ENCODE assay signal across 8 mouse cellular contexts in genomic region chr2:25621229-25622200, GRCm38 (mm10). TPM values are rescaled to one million over a fixed set of nuclear protein-coding genes. Genes with fewer than 3 reads are reported as not detected.
A peak's percentile ranks its signal among the peaks of the same experiment; 100 is the strongest.
DNase-seq lines count a peak whose midpoint lies in the region; ATAC-seq lines count a peak whose summit lies in the region.

Gene Tmem141 (minus strand): TSS chr2:25622005.

- WGBS in hindbrain, embryonic 15.5 days, result 5% methylated on average over 34 of the region's 34 CpGs
- WGBS in macrophage (ENCODE audit: missing documents), result 8% methylated on average over 34 of the region's 34 CpGs

- H3K9me3 ChIP-seq in hindbrain, embryonic 15.5 days, result no peaks in the 10 kb centered on the region

- H3K27me3 ChIP-seq in hindbrain, embryonic 15.5 days, result peaks cover 17% of the 10 kb centered on the region

- no peaks in the 10 kb centered on the region for H3K79me2 ChIP-seq in macrophage (ENCODE audit: inconsistent target)

- peaks cover 12% of the 10 kb centered on the region for H3K4me1 ChIP-seq in hindbrain, embryonic 15.5 days (replicated peaks)

- no peaks in the 10 kb centered on the region for H3K36me3 ChIP-seq in hindbrain, embryonic 15.5 days
- no peaks in the 10 kb centered on the region for H3K36me3 ChIP-seq in macrophage (ENCODE audit: inconsistent target)

- H3K4me2 ChIP-seq in hindbrain, embryonic 15.5 days, result peak within 1 kb of the TSS; percentile 78

- H3K9ac ChIP-seq in hindbrain, embryonic 15.5 days, result peak within 1 kb of the TSS; percentile 63

- ATAC-seq in hindbrain, embryonic 15.5 days (ENCODE audit: low FRiP score, low read depth), result peak; percentile 96

- peak within 1 kb of the TSS; percentile 60 for H3K4me3 ChIP-seq in hindbrain, embryonic 15.5 days
- peak within 1 kb of the TSS; percentile 63 for H3K4me3 ChIP-seq in macrophage (ENCODE audit: inconsistent target)

- H3K27ac ChIP-seq in hindbrain, embryonic 15.5 days (replicated peaks), result peak within 1 kb of the TSS; percentile 79
- peak within 1 kb of the TSS; percentile 62 for H3K27ac ChIP-seq in macrophage

- DNase-seq in R1 (ENCODE audit: low read depth, low spot score), result peak; percentile 92
- peak; percentile 92 to 95 for DNase-seq in cerebellum, postnatal 36 days
- DNase-seq in frontal cortex, postnatal 36 days (ENCODE audit: low spot score in 2 of 2), result peak; percentile 84 to 88
- peak; percentile 87 to 90 for DNase-seq in left cerebral cortex, adult 18-20 months (ENCODE audit: low spot score in 2 of 2)
- DNase-seq in right cerebral cortex, adult 18-20 months, result peak; percentile 90
- DNase-seq in urinary bladder, postnatal 10 days (ENCODE audit: low spot score), result peak; percentile 67

RNA-seq across cellular contexts. Expression of gene Tmem141, which starts in this region (rescaled TPM):
- 47.0 and 57.8 TPM in 2 replicates for polyA plus RNA-seq in hindbrain, embryonic 15.5 days (2015; fragmentation: Nextera tagmentation; extraction: Ambion mirVana)
- total RNA-seq in left cerebral cortex, adult 18-20 months (2021), result 10 to 100 TPM; 21.7 to 23.1 TPM
- total RNA-seq in macrophage (2018; cell fraction: chromatin; rRNA removed), result 10 to 100 TPM in 2 of 26 experiments, 1 to 10 TPM in 19, not detected in 5; 1.7 to 10.9 (median 4.6) TPM
- total RNA-seq in macrophage (2018; cell fraction: cytosol; rRNA removed), result 10 to 100 TPM; 10.7 to 26.1 (median 14.7) TPM
- 10 to 100 TPM in 7 of 26 experiments, 1 to 10 TPM in 19; 1.8 to 24.6 (median 5.9) TPM for total RNA-seq in macrophage (2018; cell fraction: nucleus; rRNA removed)
- 22.2 to 28.7 TPM (median 23.3 TPM) in 3 replicates for polyA plus RNA-seq in macrophage (2018)

Comparison
In these comparisons a context has a peak if more than half of its experiments do, and no peak if none do; other contexts are left out.
1. Peak in every context shown above with its lines: DNase-seq, ATAC-seq, H3K4me3 ChIP-seq and H3K27ac ChIP-seq.